Mouse (Mus musculus): ENCODE results near the gene Fam227b.
A peak's percentile ranks its signal among the peaks of the same experiment; 100 is the strongest.

The Fam227b gene

DNA sequence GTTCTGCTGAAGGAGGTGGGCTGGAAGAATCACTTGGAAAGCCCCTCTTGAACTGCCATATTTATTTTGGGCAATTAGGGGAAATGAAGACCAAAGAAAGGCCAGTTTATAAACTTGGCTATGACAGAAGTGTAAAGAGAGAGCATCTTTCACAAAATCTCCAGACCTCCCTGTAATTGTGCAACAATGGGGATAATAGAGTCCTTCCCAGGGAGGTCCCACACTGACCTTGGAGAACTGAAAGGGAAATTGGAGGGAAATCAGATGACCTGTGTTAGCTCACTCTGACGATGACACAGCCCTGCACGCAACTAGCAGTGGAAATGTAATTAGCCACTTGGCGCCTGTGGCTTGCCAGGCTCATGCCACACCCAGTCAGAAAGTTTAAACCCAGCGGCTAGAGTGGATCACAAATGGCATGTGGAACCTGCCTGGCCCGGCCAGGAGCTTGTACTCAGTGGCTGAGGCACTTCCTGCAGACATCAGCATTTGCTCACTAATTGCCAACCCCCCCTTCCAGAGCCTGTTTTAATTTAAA, 175.9 kb downstream of the Fam227b start:
- peak in 1 of 2 experiments; percentile 16 for DNase-seq

DNA sequence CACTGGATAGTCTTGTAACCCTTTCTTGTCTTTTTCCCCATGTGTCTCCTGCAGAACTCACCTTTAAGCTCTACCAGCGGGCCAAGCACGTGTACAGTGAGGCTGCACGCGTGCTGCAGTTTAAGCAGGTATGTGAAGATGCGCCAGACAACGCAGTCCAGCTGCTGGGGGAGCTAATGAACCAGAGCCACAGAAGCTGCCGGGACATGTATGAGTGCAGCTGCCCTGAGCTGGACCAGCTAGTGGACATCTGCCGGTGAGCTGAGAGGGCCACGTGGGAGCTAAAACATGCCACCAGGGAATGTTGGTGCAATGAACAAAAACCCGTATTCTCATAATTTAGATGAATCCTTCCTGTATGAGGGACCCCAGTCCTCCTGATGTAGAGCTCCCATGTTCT, 176.6 kb downstream of the Fam227b start:
- no peak for DNase-seq

DNA sequence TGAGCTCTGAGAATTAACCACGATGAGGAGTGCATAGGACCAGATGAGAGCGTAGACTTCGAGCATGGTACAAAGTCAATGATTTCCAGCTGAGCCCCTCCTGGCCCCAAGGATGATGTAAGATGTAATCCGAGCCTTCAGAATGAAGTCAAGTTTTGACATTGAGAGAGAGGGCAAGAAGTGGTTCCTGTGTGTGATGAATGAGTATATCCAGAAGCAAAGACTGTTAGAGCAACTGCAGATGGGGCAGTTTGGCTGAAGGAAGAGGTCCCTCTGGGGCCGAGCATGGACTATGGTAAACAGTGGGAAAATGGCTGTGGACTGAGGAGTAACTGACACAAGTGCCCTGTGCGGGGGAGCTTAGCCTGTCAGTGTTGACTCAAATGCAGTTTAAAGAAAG, 178.6 kb downstream of the Fam227b start:
- peak; percentile 20 to 52 for DNase-seq

DNA sequence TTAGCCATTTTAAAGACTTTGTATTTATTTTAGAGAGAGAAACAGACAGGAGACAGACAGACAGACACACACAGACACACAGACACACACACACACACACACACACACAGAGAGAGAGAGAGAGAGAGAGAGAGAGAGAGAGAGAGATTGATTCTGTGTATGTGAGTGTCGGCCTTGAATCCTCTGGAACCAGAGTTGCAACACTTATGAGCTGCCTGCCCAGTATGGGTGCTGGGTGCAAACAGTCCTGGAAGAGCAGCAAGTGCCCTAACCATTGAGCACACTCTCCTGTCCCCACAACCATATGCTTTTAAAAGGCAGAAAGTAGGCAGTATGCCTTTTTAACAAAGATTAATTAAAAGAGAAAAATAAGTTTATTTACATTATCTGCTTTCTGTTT, 183.0 kb downstream of the Fam227b start:
- no peak for DNase-seq

DNA sequence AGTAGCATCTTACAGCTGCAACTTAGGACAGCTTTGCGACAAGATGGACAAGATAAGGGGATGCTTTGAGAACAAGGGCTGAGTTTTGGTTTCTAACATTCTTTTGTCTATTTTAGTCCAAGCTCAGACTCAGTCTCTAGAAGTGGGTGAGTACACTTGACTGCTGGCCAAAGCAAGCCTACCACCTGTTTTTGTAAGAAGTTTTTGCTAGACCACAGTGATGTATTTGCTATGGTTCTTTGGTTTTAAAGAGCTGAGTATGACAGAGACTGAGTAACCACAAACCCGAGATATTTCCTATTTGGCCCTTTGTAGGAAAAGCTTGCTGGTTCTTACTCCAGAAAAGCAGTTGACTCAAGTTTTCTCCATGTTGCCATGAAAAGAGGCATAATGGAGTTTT, 203.6 kb downstream of the Fam227b start:
- no peak for DNase-seq

DNA sequence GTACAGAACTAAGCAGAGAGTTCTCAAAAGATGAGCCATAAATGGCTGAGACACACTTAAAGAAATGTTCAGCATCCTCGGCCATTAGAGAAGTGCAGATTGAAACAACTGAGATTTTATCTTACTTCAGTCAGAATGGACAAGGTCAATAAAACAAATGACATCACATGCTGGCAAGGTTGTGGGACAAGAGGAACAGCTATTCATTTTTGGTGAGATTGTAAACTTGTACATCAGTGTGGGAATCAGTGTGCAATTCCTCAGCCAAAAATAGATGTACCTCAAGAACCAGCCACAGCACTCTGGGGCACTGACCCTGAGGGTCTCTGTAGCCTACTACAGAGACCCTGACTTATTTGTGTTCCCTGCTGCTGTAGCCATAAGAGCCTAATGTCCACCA, 208.5 kb downstream of the Fam227b start:
- DNase-seq: no peak

DNA sequence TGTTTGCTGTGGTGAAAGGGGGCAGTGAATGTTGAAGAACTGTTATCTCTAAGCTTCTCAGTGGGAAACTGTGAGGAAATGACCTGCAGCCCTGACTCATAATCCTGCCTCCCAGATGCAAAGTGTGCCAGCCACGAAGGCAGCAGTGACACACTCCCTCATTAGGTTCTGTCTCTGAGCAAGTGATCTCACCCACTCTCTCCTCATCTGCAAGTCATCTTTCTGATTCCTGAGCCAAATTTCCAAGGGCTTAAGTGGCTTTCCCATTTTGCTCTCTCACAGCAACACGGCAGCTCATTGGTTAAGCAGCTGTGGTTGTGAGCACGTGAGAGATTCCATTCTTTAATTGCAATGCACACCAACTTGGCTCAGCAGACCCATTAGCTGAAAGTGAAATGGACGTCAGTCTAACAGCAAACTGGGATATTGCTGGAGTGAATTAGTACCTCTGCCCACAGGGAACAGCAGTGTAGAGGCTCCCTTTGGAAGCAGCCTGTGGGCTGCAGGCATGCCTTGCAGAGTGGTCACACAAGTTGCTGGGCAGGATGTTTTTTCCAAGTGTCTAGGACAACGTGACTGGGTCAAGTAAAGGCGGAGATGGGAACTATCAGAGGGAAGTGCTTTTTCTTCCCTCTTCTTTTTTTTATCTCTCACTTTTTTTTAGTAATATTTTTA, 210.6 kb downstream of the Fam227b start:
- DNase-seq: no peak

DNA sequence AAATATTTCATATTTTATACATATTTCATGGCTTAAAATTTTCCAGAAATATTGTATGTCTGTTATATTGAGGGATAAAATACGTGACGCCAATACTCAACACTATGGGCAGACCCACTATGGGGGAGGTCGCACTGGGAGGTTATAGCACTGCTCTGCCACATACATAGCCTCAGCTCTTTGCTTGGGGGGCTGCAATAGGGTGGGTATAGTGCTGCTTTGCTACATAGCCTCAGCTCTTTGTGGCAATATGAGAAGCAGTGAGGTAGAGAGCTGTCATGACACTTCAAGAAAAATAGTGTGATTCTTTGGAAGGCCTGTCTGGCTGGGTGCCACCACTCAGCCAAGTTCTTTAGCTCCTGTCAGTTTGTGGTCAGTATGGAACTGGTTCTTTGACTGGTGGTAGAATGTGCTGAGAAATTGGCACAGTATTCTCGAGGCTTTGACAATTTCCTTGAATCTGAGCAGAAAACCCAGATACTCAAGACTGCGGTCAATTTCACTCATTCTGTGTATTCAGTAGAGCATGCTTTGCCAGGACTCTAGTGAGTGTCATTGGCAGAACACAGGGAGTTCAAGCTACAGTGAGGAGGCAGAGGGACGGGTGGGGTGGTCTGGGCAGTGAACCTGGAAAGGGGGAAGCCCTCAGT, 212.7 kb downstream of the Fam227b start:
- no peak for DNase-seq

DNA sequence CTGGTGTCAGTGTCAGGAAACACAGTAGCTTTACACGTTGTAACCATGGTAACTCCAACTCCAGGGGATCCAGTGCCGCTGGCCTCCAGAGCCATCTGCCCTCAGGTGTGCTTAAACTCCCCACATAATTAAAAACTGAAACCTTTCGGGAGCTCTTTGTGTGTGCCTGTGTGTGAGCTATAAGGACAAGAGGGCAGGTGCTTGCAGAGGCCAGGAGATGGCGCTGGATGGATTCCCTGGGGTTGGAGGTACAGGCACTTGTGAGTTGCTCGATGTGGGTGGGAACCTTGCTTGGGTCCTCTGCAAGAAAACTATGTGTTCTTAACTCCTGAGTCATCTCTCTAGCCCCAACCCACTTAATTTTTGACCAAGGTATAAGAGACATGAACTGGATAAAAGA, 215.4 kb downstream of the Fam227b start:
- peak in 1 of 2 experiments; percentile 15 for DNase-seq

DNA sequence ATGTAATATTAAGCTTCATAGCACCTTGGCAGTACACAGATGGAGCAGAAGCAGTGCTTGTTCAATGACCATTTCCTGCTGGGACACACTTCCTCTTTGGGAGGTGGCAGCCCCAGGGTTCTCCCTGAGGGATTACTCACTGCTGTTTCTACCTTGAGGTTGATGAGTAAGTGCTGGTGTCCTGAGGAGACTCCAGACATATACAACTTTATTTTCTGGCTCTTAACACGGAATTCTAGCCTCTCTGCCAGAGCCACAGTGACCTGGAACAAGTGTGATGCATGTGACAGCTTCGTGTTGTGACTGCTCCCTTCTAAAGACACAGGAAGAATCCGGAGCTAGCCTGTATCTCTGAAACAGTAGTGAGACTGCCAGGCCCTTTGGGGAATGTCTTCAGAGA, 217.8 kb downstream of the Fam227b start:
- DNase-seq: no peak
